Mouse (Mus musculus) neural tube, embryonic 14.5 days (tissue): ENCODE measurements around the gene Col9a1. TPM values are rescaled to one million over a fixed set of nuclear protein-coding genes. Genes with fewer than 3 reads are reported as not detected.

Experiments used
- ATAC-seq: fragments of 200-750 bp; cut with Nextera tagmentation; 2 replicates; pipeline ENCODE4 v1.8.0; 2017; ENCODE audit warnings: low read depth, mild to moderate bottlenecking, moderate TSS enrichment, moderate library complexity
- H3K27ac ChIP-seq: fragments of 300-500 bp; sonication (generic); 2 replicates; pipeline ENCODE4 v1.5.1; 2014; ENCODE audit warnings: low read depth, mild to moderate bottlenecking, control low read depth, low read length, moderate library complexity, mixed read lengths
- H3K27me3 ChIP-seq: fragments of 300-500 bp; sonication (generic); 2 replicates; pipeline ENCODE4 v1.6.1; 2014; ENCODE audit warnings: low read length; ENCODE audit not compliant: control insufficient read depth, insufficient read depth
- H3K36me3 ChIP-seq: fragments of 300-500 bp; sonication (generic); 2 replicates; pipeline ENCODE4 v1.6.1; 2014; ENCODE audit warnings: low read length, mixed read lengths; ENCODE audit not compliant: control insufficient read depth, insufficient read depth
- H3K4me1 ChIP-seq: fragments of 300-500 bp; sonication (generic); 2 replicates; pipeline ENCODE4 v1.6.1; 2014; ENCODE audit warnings: low read length; ENCODE audit not compliant: control insufficient read depth, insufficient read depth
- H3K4me2 ChIP-seq: fragments of 300-500 bp; sonication (generic); 2 replicates; pipeline ENCODE4 v1.6.1; 2014; ENCODE audit warnings: mild to moderate bottlenecking, low read depth, low read length, control low read depth
- H3K4me3 ChIP-seq: fragments of 300-500 bp; sonication (generic); 2 replicates; pipeline ENCODE4 v1.5.1; 2014; ENCODE audit warnings: low read depth, low read length, control low read depth, mixed read lengths
- H3K9ac ChIP-seq: fragments of 300-500 bp; sonication (generic); replicated peaks from 2 replicates; pipeline ENCODE4 v1.6.1; 2014; ENCODE audit warnings: low read depth, mild to moderate bottlenecking, control low read depth, low read length, mixed read lengths
- H3K9me3 ChIP-seq: fragments of 300-500 bp; sonication (generic); 2 replicates; pipeline ENCODE4 v1.6.1; 2016; ENCODE audit warnings: low read length; ENCODE audit not compliant: control insufficient read depth
- WGBS: fragments of 180-500 bp; shearing (Covaris S2); extraction: QIAGEN DNeasy Blood & Tissue Kit; methylation state at CpG from one replicate; pipeline ENCODE4 v1.1.7; 2014; 5-methylcytosine and 5-hydroxymethylcytosine counted together
- polyA plus RNA-seq: library from polyadenylated mRNA; unstranded; fragments of >200 nt; fragmentation: Nextera tagmentation; extraction: Ambion mirVana; gene quantifications from 2 replicates; pipeline ENCODE4 v1.2.1, GENCODE M21; 2014

Gene Col9a1
- polyA plus RNA-seq, 1 experiment from 2014 or later = 0.72 TPM

DNA sequence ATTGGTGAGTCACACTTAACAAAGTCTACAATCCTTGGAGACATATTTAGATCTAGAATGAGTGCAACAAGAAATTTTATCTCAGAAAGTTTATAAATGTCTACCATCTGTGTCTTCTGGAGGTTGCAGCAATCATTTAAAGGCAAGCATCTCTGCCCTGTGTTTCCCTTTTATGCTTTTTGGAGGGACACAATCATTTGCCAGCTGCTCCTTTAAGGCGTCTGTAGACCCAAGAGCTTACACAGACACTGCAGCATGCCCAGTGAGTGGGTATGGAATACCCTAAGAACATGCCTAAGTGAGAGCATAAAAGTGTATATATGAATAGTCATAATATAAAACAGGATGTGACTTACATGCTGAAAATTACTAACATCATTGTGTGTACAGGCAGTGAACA, 52.1 kb downstream of the Col9a1 start:
- Histone ChIP-seq H3K27me3 (no peaks in the 10 kb centered on the region), H3K4me3 (no peak overlapping the region), H3K27ac (no peak overlapping the region), H3K4me2 (no peak overlapping the region), H3K36me3 (no peaks in the 10 kb centered on the region), H3K9ac (no peak overlapping the region), H3K9me3 (no peaks in the 10 kb centered on the region), H3K4me1 (no peaks in the 10 kb centered on the region)
- ATAC-seq = no peak
- WGBS = 87% methylated on average over 1 of the region's 1 CpGs

DNA sequence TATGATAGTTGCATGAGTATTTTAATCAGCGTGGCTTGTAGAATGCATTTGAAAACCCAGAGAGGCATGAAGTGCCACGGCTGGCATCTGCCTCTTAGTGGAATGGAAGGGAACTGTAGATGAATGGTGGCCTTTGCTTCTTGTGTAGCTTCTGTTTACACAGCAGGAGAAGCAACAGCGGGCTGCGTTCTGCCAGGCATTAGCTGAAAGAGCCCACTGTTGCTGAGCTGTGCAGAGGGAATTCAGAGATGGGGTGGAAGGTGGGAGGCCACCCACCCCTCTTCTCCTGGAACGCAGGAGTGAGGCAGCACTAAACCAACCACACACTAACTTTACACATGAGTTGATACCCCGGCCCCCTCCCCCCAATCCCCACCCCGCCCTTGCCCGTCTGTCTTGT, 53.0 kb downstream of the Col9a1 start:
- Histone ChIP-seq H3K9ac (no peak overlapping the region), H3K4me3 (no peak overlapping the region), H3K9me3 (no peaks in the 10 kb centered on the region), H3K36me3 (no peaks in the 10 kb centered on the region), H3K4me2 (no peak overlapping the region), H3K4me1 (no peaks in the 10 kb centered on the region), H3K27ac (no peak overlapping the region), H3K27me3 (no peaks in the 10 kb centered on the region)
- ATAC-seq = peak; percentile 66
- 36% methylated on average over 8 of the region's 8 CpGs for WGBS

DNA sequence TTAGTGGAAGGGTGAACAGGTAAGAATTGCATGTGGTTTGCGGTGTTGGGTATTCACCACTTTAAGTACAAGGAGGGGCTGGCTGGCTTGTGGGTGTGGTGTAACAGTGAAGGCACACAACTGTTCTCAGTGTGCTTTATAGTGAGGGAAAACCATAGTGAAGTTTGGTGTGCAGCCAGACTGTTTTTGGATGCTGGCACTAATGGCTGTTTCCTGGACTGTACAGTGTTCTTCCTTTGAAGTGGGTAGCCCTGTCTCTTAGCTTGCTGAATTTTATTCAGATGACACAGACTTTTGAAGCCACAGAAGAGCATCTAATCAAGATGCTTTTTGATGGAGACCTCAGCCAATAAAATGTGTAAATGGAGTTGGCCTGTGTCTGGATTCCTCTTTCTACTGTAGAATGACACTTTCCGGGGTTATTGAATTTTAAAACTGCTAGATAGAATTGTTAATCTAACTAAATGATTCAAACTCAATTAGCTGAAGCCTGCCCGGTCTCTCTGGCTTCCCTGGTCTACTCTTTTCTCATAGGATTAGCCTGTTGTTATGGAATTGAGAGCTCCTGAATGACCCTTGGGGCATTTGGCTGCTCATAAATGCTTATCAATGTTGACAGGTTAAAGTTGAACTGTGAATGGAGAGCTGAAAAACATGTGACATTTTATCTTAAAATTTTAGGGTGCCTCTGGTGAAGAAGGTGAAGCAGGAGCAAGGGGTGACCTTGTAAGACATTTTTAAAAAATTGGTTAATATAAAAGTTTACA, 54.3 kb downstream of the Col9a1 start:
- no peaks in the 10 kb centered on the region for H3K27me3 ChIP-seq
- peak; percentile 28; the same call in 1 of the 2 replicates for ATAC-seq
- no peaks in the 10 kb centered on the region for H3K36me3 ChIP-seq
- no peak overlapping the region for H3K4me3 ChIP-seq
- H3K4me2 ChIP-seq = no peak overlapping the region
- H3K9me3 ChIP-seq = no peaks in the 10 kb centered on the region
- no peaks in the 10 kb centered on the region for H3K4me1 ChIP-seq
- WGBS = 69% methylated on average over 3 of the region's 3 CpGs
- no peak overlapping the region for H3K9ac ChIP-seq
- no peak overlapping the region for H3K27ac ChIP-seq

DNA sequence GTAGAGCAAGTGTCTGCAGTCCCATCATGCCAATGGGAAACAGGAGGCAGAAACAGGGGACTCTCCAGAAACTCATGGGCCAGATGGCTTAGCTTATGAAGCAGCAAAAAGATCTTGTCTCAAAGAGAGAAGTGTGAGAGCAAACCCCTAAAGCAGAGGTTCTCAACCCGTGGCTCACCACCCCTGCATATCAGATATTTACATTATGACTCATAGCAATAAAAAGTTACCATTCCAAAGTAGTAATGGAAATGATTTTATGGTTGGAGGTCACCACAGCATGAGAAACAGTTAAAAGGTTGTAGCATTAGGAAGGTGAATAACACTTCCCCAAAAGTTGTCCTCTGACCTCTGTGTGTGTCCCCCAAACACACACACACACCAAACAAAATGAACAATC, 58.9 kb downstream of the Col9a1 start:
- Histone ChIP-seq H3K27me3 (no peaks in the 10 kb centered on the region), H3K27ac (no peak overlapping the region), H3K9me3 (no peaks in the 10 kb centered on the region), H3K36me3 (no peaks in the 10 kb centered on the region), H3K4me2 (no peak overlapping the region), H3K9ac (no peak overlapping the region), H3K4me3 (no peak overlapping the region), H3K4me1 (no peaks in the 10 kb centered on the region)
- WGBS = 63% methylated on average over 1 of the region's 1 CpGs
- no peak for ATAC-seq

- Histone ChIP-seq H3K27ac (no peak overlapping the region), H3K4me2 (no peak overlapping the region), H3K4me3 (no peak overlapping the region), H3K9me3 (no peaks in the 10 kb centered on the region), H3K4me1 (no peaks in the 10 kb centered on the region), H3K27me3 (no peaks in the 10 kb centered on the region), H3K9ac (no peak overlapping the region), H3K36me3 (no peaks in the 10 kb centered on the region)
- 38% methylated on average over 8 of the region's 8 CpGs for WGBS
- no peak for ATAC-seq
Measured at GRCm38 (mm10) chr1:24240039-24240691, 62.8 kb downstream of the Col9a1 start.

GRCm38 (mm10) chr1:24244931-24245330, 67.5 kb downstream of the Col9a1 start:
- H3K4me3 ChIP-seq = no peak overlapping the region
- no peak overlapping the region for H3K27ac ChIP-seq
- H3K27me3 ChIP-seq = no peaks in the 10 kb centered on the region
- ATAC-seq = no peak
- 78% methylated on average over 10 of the region's 10 CpGs for WGBS
- no peaks in the 10 kb centered on the region for H3K36me3 ChIP-seq
- no peak overlapping the region for H3K9ac ChIP-seq
- peaks cover 4% of the 10 kb centered on the region; the same call in 1 of the 2 replicates for H3K4me1 ChIP-seq
- H3K9me3 ChIP-seq = no peaks in the 10 kb centered on the region
- no peak overlapping the region for H3K4me2 ChIP-seq

DNA sequence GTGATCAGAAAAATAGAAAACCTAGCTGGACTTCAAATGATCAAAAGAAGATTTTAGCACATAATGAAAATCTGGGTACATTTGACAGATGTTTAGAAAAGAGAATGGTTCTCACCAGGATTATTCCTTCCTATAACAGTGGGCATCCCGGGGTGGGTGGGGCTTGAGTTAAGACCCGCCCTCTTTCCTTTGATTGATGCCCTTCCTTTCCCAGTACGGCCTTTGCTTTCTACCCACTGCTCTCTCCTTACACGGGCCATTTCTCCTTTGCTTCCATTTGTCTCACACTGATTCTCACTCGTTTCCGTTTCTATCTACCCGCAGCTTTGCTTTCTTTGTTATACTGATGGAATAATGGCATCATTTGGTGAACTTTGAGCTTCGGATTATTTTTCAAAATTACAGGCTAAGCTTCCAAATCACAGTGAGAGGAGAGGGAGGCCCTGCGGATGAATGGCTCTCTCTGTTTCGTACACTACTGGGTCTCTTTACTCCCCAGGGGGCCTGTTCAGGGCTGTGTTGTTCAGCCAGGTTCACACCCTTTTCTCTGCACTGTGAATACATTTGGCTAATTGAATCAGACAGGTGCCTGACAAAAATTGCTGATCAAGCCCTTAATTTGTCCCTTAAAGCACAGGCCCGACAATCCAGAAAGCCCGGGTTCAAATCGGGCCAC, 68.4 kb downstream of the Col9a1 start:
- peaks cover 4% of the 10 kb centered on the region; the same call in 1 of the 2 replicates for H3K4me1 ChIP-seq
- H3K4me3 ChIP-seq = no peak overlapping the region
- H3K27me3 ChIP-seq = no peaks in the 10 kb centered on the region
- no peaks in the 10 kb centered on the region for H3K36me3 ChIP-seq
- no peak overlapping the region for H3K4me2 ChIP-seq
- no peak overlapping the region for H3K27ac ChIP-seq
- no peak overlapping the region for H3K9ac ChIP-seq
- ATAC-seq = no peak
- H3K9me3 ChIP-seq = no peaks in the 10 kb centered on the region
- 43% methylated on average over 13 of the region's 13 CpGs for WGBS

GRCm38 (mm10) chr1:24248294-24249104, 71.1 kb downstream of the Col9a1 start:
- Histone ChIP-seq H3K9ac (no peak overlapping the region), H3K27ac (peak overlapping the region; percentile 60; the same call in 1 of the 2 replicates), H3K9me3 (no peaks in the 10 kb centered on the region), H3K4me2 (no peak overlapping the region), H3K27me3 (no peaks in the 10 kb centered on the region), H3K36me3 (no peaks in the 10 kb centered on the region), H3K4me3 (no peak overlapping the region), H3K4me1 (peaks cover 4% of the 10 kb centered on the region; the same call in 1 of the 2 replicates)
- peak; percentile 91 for ATAC-seq
- WGBS = 62% methylated on average over 10 of the region's 10 CpGs
